Mouse (Mus musculus): ENCODE data around the gene Ppfia2. TPM values are rescaled to one million over a fixed set of nuclear protein-coding genes. Genes with fewer than 3 reads are reported as not detected.

Gene Ppfia2
- polyA plus RNA-seq, 1 experiment from 2014 or later = 31.9 TPM

DNA sequence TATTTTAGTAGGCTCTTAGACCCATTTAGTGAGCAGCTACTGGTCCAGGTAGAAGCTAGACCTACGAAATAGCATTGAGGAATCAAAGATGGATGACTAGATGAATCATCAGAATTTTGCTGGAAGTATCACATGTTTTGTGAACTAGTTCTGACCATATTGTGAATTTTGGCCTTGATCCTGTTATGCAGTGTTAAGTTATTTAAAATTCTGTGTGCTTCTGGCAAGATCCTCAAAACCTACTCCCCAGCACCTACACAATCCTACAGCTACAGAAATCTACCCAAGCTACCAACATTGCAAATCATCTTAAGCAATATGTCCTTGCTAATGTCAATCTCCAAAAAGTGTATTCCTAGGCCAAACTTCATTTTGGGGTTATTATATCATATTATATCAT is 368.3 kb downstream of the Ppfia2 start:
- no peak overlapping the region for H3K9ac ChIP-seq (replicated peaks)
- no peaks in the 10 kb centered on the region for H3K27me3 ChIP-seq
- H3K9me3 ChIP-seq = no peaks in the 10 kb centered on the region
- no peak overlapping the region for H3K27ac ChIP-seq (replicated peaks)
- ATAC-seq (replicated peaks) = no peak
- H3K4me2 ChIP-seq (replicated peaks) = no peak overlapping the region
- no peaks in the 10 kb centered on the region for H3K4me1 ChIP-seq
- 0 out of 2 replicates have a peak, but pooled peaks cover 3% of the 10 kb centered on the region for H3K36me3 ChIP-seq
- no peak overlapping the region for H3K4me3 ChIP-seq
- 85% methylated on average over 1 of the region's 1 CpGs for WGBS

DNA sequence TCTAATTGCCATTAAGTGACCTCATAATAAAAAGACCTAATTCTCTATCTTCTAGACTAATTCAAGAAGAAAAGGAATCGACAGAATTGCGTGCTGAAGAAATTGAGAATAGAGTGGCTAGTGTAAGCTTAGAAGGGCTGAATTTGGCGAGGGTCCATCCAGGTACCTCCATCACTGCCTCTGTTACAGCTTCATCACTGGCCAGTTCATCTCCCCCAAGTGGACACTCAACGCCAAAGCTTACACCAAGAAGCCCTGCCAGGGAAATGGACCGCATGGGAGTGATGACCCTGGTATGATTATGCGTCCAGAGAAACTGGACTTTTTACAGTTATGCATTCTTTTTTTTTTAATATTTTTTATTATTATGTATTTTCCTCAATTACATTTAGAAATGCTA is 388.0 kb downstream of the Ppfia2 start:
- ATAC-seq (replicated peaks) = no peak
- no peak overlapping the region for H3K9ac ChIP-seq (replicated peaks)
- H3K27ac ChIP-seq (replicated peaks) = no peak overlapping the region
- H3K9me3 ChIP-seq = no peaks in the 10 kb centered on the region
- no peaks in the 10 kb centered on the region for H3K4me1 ChIP-seq
- 84% methylated on average over 6 of the region's 6 CpGs for WGBS
- H3K36me3 ChIP-seq = peaks cover 2% of the 10 kb centered on the region; the same call in 1 of the 2 replicates
- H3K27me3 ChIP-seq = no peaks in the 10 kb centered on the region
- H3K4me2 ChIP-seq (replicated peaks) = no peak overlapping the region
- no peak overlapping the region for H3K4me3 ChIP-seq

DNA sequence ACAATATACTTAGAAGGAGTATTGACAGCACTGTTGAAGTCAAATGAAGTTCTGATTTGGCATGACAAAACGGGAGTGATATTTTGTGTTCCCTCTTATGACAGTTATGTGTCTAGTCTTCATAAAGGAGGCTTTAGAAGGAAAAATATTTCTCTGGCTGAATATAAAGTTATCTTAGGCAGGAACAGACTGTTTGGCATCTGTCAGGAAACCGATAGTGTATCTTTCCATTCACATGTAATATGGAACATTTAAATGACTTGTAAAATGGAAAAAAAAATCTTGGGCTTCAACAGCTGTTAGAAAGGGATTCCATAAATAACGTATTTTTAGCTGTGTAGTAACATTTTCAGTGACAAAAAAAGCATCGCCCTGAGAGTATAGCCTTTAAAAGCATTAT is 400.1 kb downstream of the Ppfia2 start:
- Histone ChIP-seq H3K4me1 (no peaks in the 10 kb centered on the region), H3K4me2 (replicated peaks) (no peak overlapping the region), H3K27ac (replicated peaks) (no peak overlapping the region; the same call in 1 of the 2 replicates), H3K9me3 (no peaks in the 10 kb centered on the region), H3K4me3 (no peak overlapping the region), H3K9ac (replicated peaks) (no peak overlapping the region), H3K27me3 (no peaks in the 10 kb centered on the region), H3K36me3 (no peaks in the 10 kb centered on the region)
- 67% methylated on average over 4 of the region's 4 CpGs for WGBS
- ATAC-seq (replicated peaks) = 0 out of 2 replicates have a peak, but pooled peaks have one; percentile 41

DNA sequence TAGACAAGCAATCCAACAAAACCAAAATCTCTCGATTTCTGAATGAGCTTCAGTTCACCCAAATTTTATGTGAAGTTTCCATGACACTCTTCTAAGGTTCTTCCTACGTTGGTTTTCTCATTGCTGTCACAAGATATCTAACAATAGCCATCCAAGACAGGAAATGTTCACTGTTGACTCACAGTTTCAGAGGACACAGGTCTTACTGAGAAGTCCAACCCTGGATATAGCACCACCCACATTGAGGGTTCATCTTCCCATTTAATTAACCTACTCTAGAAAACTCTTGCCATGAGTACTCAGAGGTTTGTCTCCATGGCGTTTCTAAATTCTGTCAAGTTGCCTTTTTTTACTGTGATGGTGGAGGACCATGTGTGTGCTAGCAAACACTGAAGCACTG is 401.7 kb downstream of the Ppfia2 start:
- Histone ChIP-seq H3K27ac (replicated peaks) (no peak overlapping the region), H3K36me3 (no peaks in the 10 kb centered on the region), H3K9me3 (no peaks in the 10 kb centered on the region), H3K4me2 (replicated peaks) (no peak overlapping the region), H3K4me1 (no peaks in the 10 kb centered on the region), H3K9ac (replicated peaks) (no peak overlapping the region), H3K27me3 (no peaks in the 10 kb centered on the region), H3K4me3 (no peak overlapping the region)
- ATAC-seq (replicated peaks) = no peak
- WGBS = 90% methylated on average over 3 of the region's 3 CpGs

DNA sequence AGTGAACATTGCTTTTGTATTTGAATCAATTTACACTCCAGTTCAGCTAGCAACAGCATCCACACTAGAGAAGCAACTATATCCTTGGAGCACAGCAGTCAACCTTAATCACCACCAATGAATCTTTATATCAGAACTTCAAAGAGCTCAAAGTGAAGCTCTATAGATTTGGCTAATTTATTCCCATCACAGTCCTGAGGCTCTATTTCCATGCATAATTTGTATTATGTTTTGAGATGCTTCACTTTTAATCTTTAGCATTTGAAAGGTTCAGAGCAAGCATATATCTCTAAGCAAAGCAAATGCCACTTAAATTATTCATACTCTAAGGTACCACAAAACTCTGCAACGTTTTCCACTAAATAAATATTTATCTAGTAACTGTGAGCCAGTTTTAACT is 402.6 kb downstream of the Ppfia2 start:
- Histone ChIP-seq H3K27me3 (no peaks in the 10 kb centered on the region), H3K9ac (replicated peaks) (no peak overlapping the region), H3K4me2 (replicated peaks) (no peak overlapping the region), H3K4me3 (no peak overlapping the region), H3K4me1 (no peaks in the 10 kb centered on the region), H3K36me3 (no peaks in the 10 kb centered on the region), H3K9me3 (no peaks in the 10 kb centered on the region), H3K27ac (replicated peaks) (no peak overlapping the region)
- 51% methylated on average over 1 of the region's 1 CpGs for whole genome bisulfite sequencing
- no peak for ATAC-seq (replicated peaks)

DNA sequence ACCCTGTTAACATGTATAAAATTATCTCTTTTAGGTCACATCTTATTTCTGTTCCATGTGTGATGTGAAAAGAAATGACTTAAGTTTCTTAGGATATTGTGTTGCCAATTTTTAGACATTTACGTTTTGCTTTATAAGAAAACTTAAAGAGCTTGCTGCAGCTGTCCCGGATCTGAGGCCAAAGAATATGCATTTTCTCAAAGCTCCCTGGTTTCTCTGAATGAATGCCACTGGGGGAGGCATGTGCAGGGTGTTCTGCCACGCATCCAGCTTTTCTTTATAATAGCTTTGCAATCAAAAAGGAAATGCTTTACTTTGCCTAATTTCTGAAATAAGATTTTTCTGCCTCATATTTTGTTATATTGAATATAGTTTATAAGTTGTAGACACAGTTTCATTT is 411.2 kb downstream of the Ppfia2 start:
- Histone ChIP-seq H3K4me2 (replicated peaks) (no peak overlapping the region), H3K9me3 (no peaks in the 10 kb centered on the region), H3K4me3 (no peak overlapping the region), H3K9ac (replicated peaks) (no peak overlapping the region), H3K4me1 (no peaks in the 10 kb centered on the region), H3K27me3 (no peaks in the 10 kb centered on the region), H3K27ac (replicated peaks) (no peak overlapping the region), H3K36me3 (0 out of 2 replicates have a peak, but pooled peaks cover 5% of the 10 kb centered on the region)
- whole genome bisulfite sequencing = 19% methylated on average over 3 of the region's 3 CpGs
- no peak for ATAC-seq (replicated peaks)

DNA sequence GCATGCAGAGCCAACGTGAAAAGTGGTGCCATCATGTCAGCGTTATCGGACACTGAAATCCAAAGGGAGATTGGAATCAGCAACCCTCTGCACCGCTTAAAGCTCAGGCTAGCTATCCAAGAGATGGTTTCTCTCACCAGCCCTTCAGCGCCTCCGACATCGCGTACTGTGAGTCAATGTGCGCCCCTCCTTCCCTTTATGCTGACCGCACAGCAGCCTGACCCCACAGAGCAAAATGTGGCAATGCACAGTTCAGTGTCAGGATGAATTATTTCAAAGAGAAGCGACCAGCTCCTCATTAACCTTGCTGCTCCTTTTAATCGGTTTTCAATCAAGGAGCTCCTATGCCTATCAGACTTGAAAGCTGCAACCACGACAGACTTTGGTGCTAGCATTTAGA is 426.2 kb downstream of the Ppfia2 start:
- 50% methylated on average over 13 of the region's 13 CpGs for WGBS
- H3K4me1 ChIP-seq = no peaks in the 10 kb centered on the region

DNA sequence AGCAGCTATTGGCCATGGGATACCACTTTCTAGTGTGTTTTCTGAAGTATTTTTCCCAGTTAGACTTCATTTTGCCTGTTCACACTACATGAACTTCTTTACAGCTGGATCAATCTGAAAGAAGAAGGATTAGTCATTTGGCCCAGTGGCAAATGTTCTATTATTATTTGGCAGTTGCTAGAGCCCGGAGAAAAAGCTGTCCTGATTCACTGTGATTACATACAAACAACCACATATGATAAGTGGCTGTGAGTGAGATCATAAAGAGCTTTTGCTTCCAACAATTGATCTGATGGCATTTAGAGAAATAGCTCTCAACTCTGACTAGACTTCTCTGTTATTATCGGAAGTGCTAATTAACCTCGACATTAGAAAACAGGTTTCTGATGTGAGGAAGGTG is 440.0 kb downstream of the Ppfia2 start:
- Histone ChIP-seq H3K4me2 (replicated peaks) (no peak overlapping the region), H3K27ac (replicated peaks) (no peak overlapping the region), H3K9me3 (no peaks in the 10 kb centered on the region), H3K4me3 (no peak overlapping the region), H3K9ac (replicated peaks) (no peak overlapping the region), H3K27me3 (no peaks in the 10 kb centered on the region), H3K36me3 (peaks cover 5% of the 10 kb centered on the region), H3K4me1 (0 out of 2 replicates have a peak, but pooled peaks cover 5% of the 10 kb centered on the region)
- ATAC-seq (replicated peaks) = peak; percentile 16; the same call in 1 of the 2 replicates
- WGBS = 14% methylated on average over 3 of the region's 3 CpGs

More for the DNA sequence above, 426.2 kb downstream of the Ppfia2 start:
- Histone ChIP-seq H3K9me3 (no peaks in the 10 kb centered on the region), H3K4me2 (replicated peaks) (no peak overlapping the region), H3K4me3 (no peak overlapping the region), H3K9ac (replicated peaks) (no peak overlapping the region), H3K27ac (replicated peaks) (no peak overlapping the region), H3K36me3 (peaks cover 3% of the 10 kb centered on the region; the same call in 1 of the 2 replicates), H3K27me3 (no peaks in the 10 kb centered on the region)
- 0 out of 2 replicates have a peak, but pooled peaks have one; percentile 41 for ATAC-seq (replicated peaks)

DNA sequence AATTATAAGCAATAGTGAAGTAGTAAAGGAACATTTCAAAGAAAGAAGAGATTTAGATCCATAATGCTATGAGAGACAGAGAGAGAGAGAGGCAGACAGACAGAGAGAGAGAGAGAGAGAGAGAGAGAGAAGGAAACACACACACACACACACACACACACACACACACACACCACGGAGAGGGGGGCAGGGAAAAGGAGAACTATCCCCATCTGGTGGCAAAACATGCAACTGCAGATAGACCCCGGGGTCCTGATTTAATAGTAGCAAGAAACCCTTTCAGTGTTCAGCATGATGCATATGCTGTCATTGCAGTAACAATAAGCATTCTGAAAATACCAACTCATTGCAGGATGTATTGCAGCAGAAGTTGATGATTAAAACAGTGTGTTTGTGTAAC is 442.9 kb downstream of the Ppfia2 start:
- H3K4me3 ChIP-seq = no peak overlapping the region
- 32% methylated on average over 2 of the region's 2 CpGs for WGBS
- ATAC-seq (replicated peaks) = peak; percentile 55; the same call in 1 of the 2 replicates
- H3K4me2 ChIP-seq (replicated peaks) = no peak overlapping the region
- H3K36me3 ChIP-seq = peaks cover 5% of the 10 kb centered on the region
- H3K9me3 ChIP-seq = no peaks in the 10 kb centered on the region
- H3K9ac ChIP-seq (replicated peaks) = no peak overlapping the region
- H3K27ac ChIP-seq (replicated peaks) = no peak overlapping the region
- H3K27me3 ChIP-seq = no peaks in the 10 kb centered on the region
- 0 out of 2 replicates have a peak, but pooled peaks cover 5% of the 10 kb centered on the region for H3K4me1 ChIP-seq

DNA sequence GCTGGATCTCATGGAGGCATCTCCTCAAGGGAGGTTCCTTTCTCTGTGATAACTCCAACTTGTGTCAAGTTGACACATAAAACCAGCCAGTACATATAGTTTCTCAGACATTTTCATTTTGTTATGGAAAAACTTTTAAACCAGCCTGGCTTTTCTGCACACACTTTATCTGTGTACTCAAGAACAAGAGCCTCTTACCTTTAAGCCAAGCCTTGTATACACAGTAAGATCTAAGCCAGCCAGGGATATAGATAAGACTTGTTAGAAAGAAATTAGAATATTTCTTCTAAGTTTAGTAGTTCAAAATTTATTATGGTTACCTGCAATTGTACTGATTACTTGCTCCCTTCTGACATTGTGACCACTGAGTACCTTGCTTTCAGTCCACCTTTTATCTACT is 444.1 kb downstream of the Ppfia2 start:
- no peak overlapping the region for H3K27ac ChIP-seq (replicated peaks)
- H3K9ac ChIP-seq (replicated peaks) = no peak overlapping the region
- H3K4me3 ChIP-seq = no peak overlapping the region
- peaks cover 5% of the 10 kb centered on the region for H3K36me3 ChIP-seq
- H3K4me2 ChIP-seq (replicated peaks) = no peak overlapping the region
- ATAC-seq (replicated peaks) = no peak
- H3K4me1 ChIP-seq = 0 out of 2 replicates have a peak, but pooled peaks cover 5% of the 10 kb centered on the region
- no peaks in the 10 kb centered on the region for H3K9me3 ChIP-seq
- no peaks in the 10 kb centered on the region for H3K27me3 ChIP-seq

DNA sequence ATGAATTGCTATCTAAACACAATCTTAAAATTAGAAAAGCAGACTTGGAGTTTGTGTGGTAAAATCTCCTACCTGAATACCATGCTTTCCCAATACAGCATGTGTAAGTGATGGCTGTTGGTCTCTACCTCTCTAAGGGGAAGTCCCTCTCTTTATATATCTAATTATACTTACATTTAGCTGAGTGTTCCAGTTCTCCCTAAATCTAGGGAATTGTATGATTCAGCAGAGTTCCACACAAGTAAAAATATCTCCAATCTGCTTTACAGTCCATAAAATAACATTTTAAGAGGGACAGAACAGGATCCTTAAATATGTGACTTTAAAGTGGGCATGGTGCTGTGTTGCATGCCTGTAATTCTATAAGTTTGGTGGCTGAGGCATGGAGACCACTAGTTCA is 444.7 kb downstream of the Ppfia2 start:
- H3K36me3 ChIP-seq = peaks cover 5% of the 10 kb centered on the region
- no peak overlapping the region for H3K4me3 ChIP-seq
- H3K4me1 ChIP-seq = 0 out of 2 replicates have a peak, but pooled peaks cover 5% of the 10 kb centered on the region
- no peak overlapping the region for H3K27ac ChIP-seq (replicated peaks)
- no peaks in the 10 kb centered on the region for H3K9me3 ChIP-seq
- no peaks in the 10 kb centered on the region for H3K27me3 ChIP-seq
- ATAC-seq (replicated peaks) = no peak
- no peak overlapping the region for H3K4me2 ChIP-seq (replicated peaks)
- no peak overlapping the region for H3K9ac ChIP-seq (replicated peaks)

DNA sequence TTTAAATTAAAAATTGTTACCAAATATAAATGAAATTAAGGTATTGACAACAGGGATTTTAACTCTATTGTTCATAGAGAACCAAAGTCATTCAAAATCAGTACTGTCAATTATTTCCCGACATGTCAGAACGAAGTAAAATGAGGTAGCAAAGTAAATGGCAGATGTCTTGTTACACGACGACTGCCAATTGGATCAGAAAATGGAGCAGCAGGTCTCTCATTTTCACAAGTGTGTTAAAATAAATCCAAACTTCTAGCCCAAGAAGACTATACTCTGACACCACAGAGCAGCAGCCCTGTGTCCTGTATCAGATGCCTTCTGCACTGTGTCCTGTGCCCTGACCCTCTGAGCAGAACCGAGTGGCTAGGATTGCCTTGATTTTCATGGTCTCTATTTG is 454.2 kb downstream of the Ppfia2 start:
- Histone ChIP-seq H3K36me3 (no peaks in the 10 kb centered on the region), H3K4me3 (no peak overlapping the region), H3K9me3 (no peaks in the 10 kb centered on the region; the same call in 1 of the 2 replicates), H3K4me2 (replicated peaks) (no peak overlapping the region), H3K9ac (replicated peaks) (no peak overlapping the region), H3K27me3 (no peaks in the 10 kb centered on the region), H3K27ac (replicated peaks) (no peak overlapping the region), H3K4me1 (peaks cover 4% of the 10 kb centered on the region)
- ATAC-seq (replicated peaks) = no peak
- 71% methylated on average over 5 of the region's 5 CpGs for WGBS

DNA sequence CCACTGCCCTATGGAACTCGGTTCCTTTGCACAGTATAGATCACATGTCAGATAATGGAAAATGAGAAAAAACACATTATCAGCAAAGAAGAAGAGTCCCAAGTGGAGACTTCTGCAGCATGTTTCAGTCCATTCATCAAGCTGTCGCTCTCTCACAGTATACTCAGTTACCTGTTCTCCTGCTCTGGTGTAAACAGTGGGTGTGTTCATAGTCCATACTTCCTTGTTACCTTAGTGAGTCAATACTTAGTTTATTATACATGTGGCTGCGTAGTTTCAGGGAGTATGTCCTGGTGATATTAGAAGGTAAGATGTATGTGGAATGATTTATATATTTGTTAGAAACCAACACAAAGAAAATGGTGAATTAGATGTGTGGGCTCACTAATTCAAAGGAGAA is 454.7 kb downstream of the Ppfia2 start:
- Histone ChIP-seq H3K27me3 (no peaks in the 10 kb centered on the region), H3K4me1 (peaks cover 4% of the 10 kb centered on the region), H3K4me2 (replicated peaks) (no peak overlapping the region), H3K4me3 (no peak overlapping the region), H3K9me3 (no peaks in the 10 kb centered on the region; the same call in 1 of the 2 replicates), H3K27ac (replicated peaks) (no peak overlapping the region), H3K36me3 (no peaks in the 10 kb centered on the region), H3K9ac (replicated peaks) (no peak overlapping the region)
- no peak for ATAC-seq (replicated peaks)
- WGBS = 89% methylated on average over 3 of the region's 3 CpGs
